Mouse (Mus musculus): ENCODE results near the gene Fat1. TPM values are rescaled to one million over a fixed set of nuclear protein-coding genes. Genes with fewer than 3 reads are reported as not detected.

Fat1 gene
- 1 to 10 TPM; 5.4 to 5.5 TPM for total RNA-seq (2021)
- long read RNA-seq, experiment 1, partial matches to known transcripts = 1 of 2 reads
- long read RNA-seq, experiment 1, other reads (novel, unspliced or antisense) = 1 of 2 reads
- long read RNA-seq, experiment 2, partial matches to known transcripts = 0 of 1 reads
- long read RNA-seq, experiment 2, other reads (novel, unspliced or antisense) = 1 of 1 reads

- peak; percentile 87 for DNase-seq
Observed at GRCm38 (mm10) chr8:44934850-44935497, at the start of gene Fat1. Gene Fat1 (plus strand): TSS chr8:44935447.

- DNase-seq = no peak
Observed at GRCm38 (mm10) chr8:44894626-44895025, 40.6 kb upstream of the Fat1 start.

- DNase-seq = no peak
Observed at GRCm38 (mm10) chr8:44899575-44899991, 35.7 kb upstream of the Fat1 start.

GRCm38 (mm10) chr8:44911126-44911903 lies 23.9 kb upstream of the Fat1 start:
- no peak for DNase-seq

GRCm38 (mm10) chr8:44919487-44920082 lies 15.7 kb upstream of the Fat1 start:
- no peak for DNase-seq

GRCm38 (mm10) chr8:44920379-44921032 lies 14.7 kb upstream of the Fat1 start:
- DNase-seq = no peak

- no peak for DNase-seq
Observed at GRCm38 (mm10) chr8:44924995-44925394, 10.3 kb upstream of the Fat1 start.

- no peak for DNase-seq
Observed at GRCm38 (mm10) chr8:44930058-44930457, 5.2 kb upstream of the Fat1 start.

- no peak for DNase-seq
Observed at GRCm38 (mm10) chr8:44932546-44933342, 2.5 kb upstream of the Fat1 start.

GRCm38 (mm10) chr8:44933478-44933877 lies 1.8 kb upstream of the Fat1 start:
- DNase-seq = no peak

GRCm38 (mm10) chr8:44934416-44934815 lies 831 bp upstream of the Fat1 start:
- no peak for DNase-seq

- peak; percentile 68 for DNase-seq
Observed at GRCm38 (mm10) chr8:44935741-44936140, 494 bp downstream of the Fat1 start.

- no peak for DNase-seq
Observed at GRCm38 (mm10) chr8:44936481-44936961, 1.3 kb downstream of the Fat1 start.

GRCm38 (mm10) chr8:44937141-44937825 lies 2.0 kb downstream of the Fat1 start:
- peak; percentile 55 for DNase-seq

GRCm38 (mm10) chr8:44937905-44938642 lies 2.8 kb downstream of the Fat1 start:
- peak; percentile 93 for DNase-seq

- DNase-seq = no peak
Observed at GRCm38 (mm10) chr8:44938643-44938979, 3.4 kb downstream of the Fat1 start.

- no peak for DNase-seq
Observed at GRCm38 (mm10) chr8:44945577-44945976, 10.3 kb downstream of the Fat1 start.

- DNase-seq = no peak
Observed at GRCm38 (mm10) chr8:44948597-44948996, 13.3 kb downstream of the Fat1 start.

GRCm38 (mm10) chr8:44960455-44960854 lies 25.2 kb downstream of the Fat1 start:
- no peak for DNase-seq

GRCm38 (mm10) chr8:44960906-44961305 lies 25.7 kb downstream of the Fat1 start:
- DNase-seq = no peak

All from gastrocnemius, postnatal 25 days (tissue).